Mouse (Mus musculus) megakaryocyte, embryonic 14.5 days (primary cell): ENCODE data around the gene Tenm3.

Experiments
- FLI1 ChIP-seq: IDR thresholded peaks from 2 replicates; pipeline ENCODE4 v1.6.1; 2012; ENCODE audit warnings: low read length, inconsistent platforms, mixed read lengths
- GATA1 ChIP-seq: IDR thresholded peaks from 3 replicates; pipeline ENCODE4 v1.6.1; 2012; ENCODE audit warnings: mixed read lengths, low read length, inconsistent platforms, borderline replicate concordance

DNA sequence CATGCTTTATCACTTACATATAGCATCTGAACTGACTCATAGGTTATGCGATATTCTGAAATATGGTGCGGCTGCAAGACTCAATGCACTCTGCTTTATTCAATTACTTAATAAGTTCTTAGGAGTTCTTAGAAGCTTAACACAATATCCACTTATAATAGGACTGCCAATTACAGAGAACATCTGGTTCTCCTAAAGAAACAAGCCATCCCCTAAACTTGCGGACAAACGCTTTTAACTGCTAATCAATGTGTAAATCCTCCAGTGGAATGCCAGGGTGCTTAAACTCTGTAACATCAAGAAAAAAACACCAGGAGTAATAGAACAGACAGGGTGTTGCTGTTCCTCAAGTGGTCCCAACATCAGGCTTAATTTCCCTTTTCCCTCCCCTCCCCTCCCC lies 68.9 kb downstream of the Tenm3 start:
- TF ChIP-seq FLI1 (no peak), GATA1 (no peak)
